Mouse (Mus musculus) forebrain, embryonic 16.5 days (tissue): ENCODE data around the gene Rnf149. TPM values are rescaled to one million over a fixed set of nuclear protein-coding genes. Genes with fewer than 3 reads are reported as not detected.
A peak's percentile ranks its signal among the peaks of the same experiment; 100 is the strongest.

Experiments
- ATAC-seq: fragments of 200-750 bp; cut with Nextera tagmentation; 2 replicates; pipeline ENCODE4 v1.8.0; 2017; ENCODE audit warnings: mild to moderate bottlenecking, moderate library complexity
- H3K27ac ChIP-seq: fragments of 300-500 bp; sonication (generic); 2 replicates; pipeline ENCODE4 v1.5.1; 2014; ENCODE audit warnings: low read length, control low read depth
- H3K27me3 ChIP-seq: fragments of 300-500 bp; sonication (generic); replicated peaks from 2 replicates; pipeline ENCODE4 v1.6.1; 2014; ENCODE audit warnings: low read length; ENCODE audit not compliant: control insufficient read depth, insufficient read depth
- H3K36me3 ChIP-seq: fragments of 300-500 bp; sonication (generic); 2 replicates; pipeline ENCODE4 v1.6.1; 2014; ENCODE audit not compliant: control insufficient read depth, insufficient read depth
- H3K4me1 ChIP-seq: fragments of 300-500 bp; sonication (generic); replicated peaks from 2 replicates; pipeline ENCODE4 v1.6.1; 2014; ENCODE audit warnings: low read length; ENCODE audit not compliant: control insufficient read depth, insufficient read depth
- H3K4me2 ChIP-seq: fragments of 300-500 bp; sonication (generic); 2 replicates; pipeline ENCODE4 v1.6.1; 2014; ENCODE audit warnings: mild to moderate bottlenecking, low read length, control low read depth
- H3K4me3 ChIP-seq: fragments of 300-500 bp; sonication (generic); replicated peaks from 2 replicates; pipeline ENCODE4 v1.5.1; 2014; ENCODE audit warnings: mild to moderate bottlenecking, low read length, control low read depth
- H3K9ac ChIP-seq: fragments of 300-500 bp; sonication (generic); replicated peaks from 2 replicates; pipeline ENCODE4 v1.6.1; 2014; ENCODE audit warnings: low read depth, low read length, control low read depth
- H3K9me3 ChIP-seq: fragments of 300-500 bp; sonication (generic); 2 replicates; pipeline ENCODE4 v1.6.1; 2016; ENCODE audit warnings: low read length; ENCODE audit not compliant: control insufficient read depth
- WGBS: fragments of 180-500 bp; shearing (Covaris S2); extraction: QIAGEN DNeasy Blood & Tissue Kit; methylation state at CpG from one replicate; pipeline ENCODE4 v1.1.7; 2014; 5-methylcytosine and 5-hydroxymethylcytosine counted together
- polyA plus RNA-seq: library from polyadenylated mRNA; unstranded; fragments of >200 nt; fragmentation: Nextera tagmentation; extraction: Ambion mirVana; gene quantifications from 2 replicates; pipeline ENCODE4 v1.2.1, GENCODE M21; 2015

The Rnf149 gene
- polyA plus RNA-seq, 1 experiment from 2014 or later, result 20.5 TPM

DNA sequence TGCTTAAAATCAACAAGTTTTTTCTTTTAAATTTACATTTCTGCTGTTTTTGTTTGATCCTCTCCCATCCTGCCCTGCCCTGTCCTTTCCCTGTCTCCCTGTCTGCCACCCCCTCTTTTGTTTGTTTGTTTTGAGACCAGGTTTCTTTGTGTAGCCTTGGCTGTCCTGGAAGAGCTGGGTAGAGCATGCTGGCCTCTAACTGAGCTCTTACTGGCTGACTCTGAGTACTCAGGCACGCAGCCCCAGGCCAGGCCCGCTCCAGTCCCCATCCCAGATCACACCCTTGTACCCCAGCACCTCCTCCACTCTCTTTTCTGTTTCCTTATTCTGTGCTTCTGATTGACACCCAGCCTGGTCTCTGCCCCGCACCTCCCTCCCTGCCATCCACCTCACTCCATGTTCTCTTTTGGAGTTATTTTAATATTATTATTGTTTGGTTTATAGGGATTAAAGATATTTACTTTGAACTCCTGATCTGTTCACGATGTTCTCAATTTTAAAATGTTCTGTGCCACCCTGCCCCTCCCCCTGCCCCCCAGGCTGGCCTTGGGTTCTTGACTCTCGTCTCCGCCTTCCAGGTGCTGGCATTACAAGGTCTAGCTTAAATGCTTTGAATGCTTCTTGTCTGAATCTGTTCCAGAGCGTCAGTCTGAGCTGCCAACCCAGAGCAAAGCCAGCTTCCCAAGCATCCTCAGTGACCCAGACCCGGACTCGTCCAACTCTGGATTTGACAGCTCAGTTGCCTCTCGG is 39.4 kb downstream of the Rnf149 start:
- Histone ChIP-seq H3K27ac (no peak overlapping the region), H3K9ac (no peak overlapping the region), H3K36me3 (peaks cover 33% of the 10 kb centered on the region), H3K27me3 (no peaks in the 10 kb centered on the region), H3K4me2 (no peak overlapping the region; the same call in 1 of the 2 replicates), H3K4me1 (peaks cover 22% of the 10 kb centered on the region), H3K4me3 (no peak overlapping the region), H3K9me3 (peaks cover 2% of the 10 kb centered on the region; the same call in 1 of the 2 replicates)
- 88% methylated on average over 10 of the region's 10 CpGs for WGBS
- no peak for ATAC-seq

DNA sequence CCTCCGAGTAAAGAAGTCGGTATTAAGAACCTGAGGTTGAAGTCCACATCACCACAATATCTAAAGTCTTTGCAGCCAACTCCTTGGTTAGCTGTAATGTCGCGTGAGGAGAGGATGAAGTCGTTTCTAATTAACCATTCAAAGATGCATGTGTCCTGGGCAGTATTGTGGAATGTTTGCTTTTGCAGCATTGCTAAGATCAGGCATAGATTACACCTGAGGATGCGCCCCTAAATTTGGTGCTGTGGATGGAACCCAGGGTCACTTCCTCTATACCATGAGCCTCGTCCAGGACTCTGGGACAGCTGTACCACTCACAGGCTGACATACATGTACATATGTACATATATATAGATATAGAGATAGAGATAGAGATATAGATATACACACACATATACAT is 40.5 kb downstream of the Rnf149 start:
- no peaks in the 10 kb centered on the region for H3K27me3 ChIP-seq
- peaks cover 22% of the 10 kb centered on the region for H3K4me1 ChIP-seq
- peaks cover 27% of the 10 kb centered on the region for H3K36me3 ChIP-seq
- ATAC-seq, result no peak
- H3K27ac ChIP-seq, result no peak overlapping the region
- peaks cover 2% of the 10 kb centered on the region; the same call in 1 of the 2 replicates for H3K9me3 ChIP-seq
- 29% methylated on average over 7 of the region's 7 CpGs for WGBS
- H3K4me3 ChIP-seq, result peak overlapping the region; percentile 99
- H3K9ac ChIP-seq, result peak overlapping the region; percentile 98
- H3K4me2 ChIP-seq, result peak overlapping the region; percentile 94

DNA sequence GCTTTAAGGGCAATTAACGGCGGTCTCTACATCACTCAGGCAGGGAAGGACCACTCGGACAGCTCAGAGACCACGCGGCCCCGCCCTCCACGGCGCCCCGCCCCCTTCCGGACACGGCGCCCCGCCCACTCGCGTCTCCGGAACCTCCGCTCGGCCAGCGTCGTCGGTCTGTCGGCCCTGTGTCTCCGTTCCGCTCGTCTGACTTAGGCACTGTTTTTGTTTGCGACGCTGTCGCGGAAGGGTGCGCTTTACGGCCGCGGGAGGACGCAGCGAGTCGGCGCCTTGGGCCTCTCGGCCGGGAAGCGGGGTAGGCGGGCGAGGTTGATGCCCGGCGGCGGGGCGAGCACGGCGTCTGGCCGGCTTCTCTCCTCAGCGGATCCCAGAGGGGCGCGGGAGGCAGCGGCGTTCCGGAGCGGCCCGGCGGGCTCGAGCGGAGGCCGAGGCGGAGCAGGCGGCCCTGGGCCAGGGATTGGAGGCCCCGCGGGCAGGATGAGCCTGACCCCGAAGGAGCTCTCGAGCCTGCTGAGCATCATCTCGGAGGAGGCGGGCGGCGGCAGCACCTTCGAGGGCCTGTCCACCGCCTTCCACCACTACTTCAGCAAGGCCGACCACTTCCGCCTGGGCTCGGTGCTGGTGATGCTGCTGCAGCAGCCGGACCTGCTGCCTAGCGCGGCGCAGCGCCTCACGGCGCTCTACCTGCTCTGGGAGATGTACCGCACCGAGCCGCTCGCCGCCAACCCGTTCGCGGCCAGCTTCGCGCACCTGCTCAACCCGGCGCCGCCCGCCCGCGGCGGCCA is 41.5 kb downstream of the Rnf149 start:
- peak; percentile 92 for ATAC-seq
- H3K4me2 ChIP-seq, result peak overlapping the region; percentile 94
- H3K9me3 ChIP-seq, result peaks cover 2% of the 10 kb centered on the region; the same call in 1 of the 2 replicates
- peaks cover 25% of the 10 kb centered on the region for H3K36me3 ChIP-seq
- peaks cover 22% of the 10 kb centered on the region for H3K4me1 ChIP-seq
- H3K4me3 ChIP-seq, result peak overlapping the region; percentile 99
- H3K9ac ChIP-seq, result peak overlapping the region; percentile 98
- under 1% methylated on average over 94 of the region's 100 CpGs for WGBS
- H3K27ac ChIP-seq, result peak overlapping the region; percentile 89
- no peaks in the 10 kb centered on the region for H3K27me3 ChIP-seq

GRCm38 (mm10) chr1:39534831-39535230 is 42.4 kb downstream of the Rnf149 start, which contains the start of gene Cnot11:
TSS of gene Cnot11 (plus strand) at chr1:39534992.
- 35% methylated on average over 13 of the region's 13 CpGs for WGBS

GRCm38 (mm10) chr1:39533917-39534316 is 43.3 kb downstream of the Rnf149 start:
- ATAC-seq, result no peak
- H3K9ac ChIP-seq, result no peak overlapping the region
- H3K9me3 ChIP-seq, result no peaks in the 10 kb centered on the region
- no peak overlapping the region for H3K4me2 ChIP-seq
- no peaks in the 10 kb centered on the region for H3K27me3 ChIP-seq
- 21% methylated on average over 3 of the region's 3 CpGs for WGBS
- peaks cover 8% of the 10 kb centered on the region for H3K36me3 ChIP-seq
- no peak overlapping the region for H3K4me3 ChIP-seq
- H3K4me1 ChIP-seq, result peaks cover 22% of the 10 kb centered on the region
- H3K27ac ChIP-seq, result no peak overlapping the region

More at GRCm38 (mm10) chr1:39534831-39535230, 42.4 kb downstream of the Rnf149 start, which contains the start of gene Cnot11:
- ATAC-seq, result no peak
- Histone ChIP-seq H3K36me3 (peaks cover 16% of the 10 kb centered on the region), H3K27ac (peak within 1 kb of the TSS; percentile 89), H3K4me3 (peak within 1 kb of the TSS; percentile 99), H3K4me2 (peak within 1 kb of the TSS; percentile 94), H3K27me3 (no peaks in the 10 kb centered on the region), H3K9ac (peak within 1 kb of the TSS; percentile 98), H3K9me3 (no peaks in the 10 kb centered on the region), H3K4me1 (peaks cover 22% of the 10 kb centered on the region)

DNA sequence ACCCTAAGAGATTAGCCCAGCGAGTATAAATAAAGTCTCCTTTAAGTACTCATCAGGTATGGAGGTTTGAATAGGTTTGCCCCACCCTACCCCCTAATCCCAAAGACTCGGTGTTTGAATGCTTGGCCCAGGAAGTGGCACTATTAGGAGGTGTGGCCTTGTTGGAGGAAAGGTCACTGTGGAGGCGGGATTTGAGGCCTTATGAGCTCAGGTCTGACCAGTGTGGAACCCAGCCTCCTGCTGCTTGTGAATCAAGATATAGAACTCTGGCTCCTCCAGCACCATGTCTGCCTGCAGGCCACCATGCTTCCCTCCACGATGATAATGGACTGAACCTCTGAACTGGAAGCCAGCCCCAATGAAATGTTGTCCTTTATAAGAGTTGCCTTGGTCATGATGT is 46.2 kb downstream of the Rnf149 start:
- H3K27ac ChIP-seq, result no peak overlapping the region
- no peaks in the 10 kb centered on the region for H3K27me3 ChIP-seq
- no peaks in the 10 kb centered on the region for H3K9me3 ChIP-seq
- 64% methylated on average over 4 of the region's 4 CpGs for WGBS
- H3K4me3 ChIP-seq, result no peak overlapping the region
- no peak overlapping the region for H3K9ac ChIP-seq
- H3K4me2 ChIP-seq, result no peak overlapping the region
- ATAC-seq, result no peak
- peaks cover 5% of the 10 kb centered on the region for H3K4me1 ChIP-seq
- no peaks in the 10 kb centered on the region for H3K36me3 ChIP-seq

DNA sequence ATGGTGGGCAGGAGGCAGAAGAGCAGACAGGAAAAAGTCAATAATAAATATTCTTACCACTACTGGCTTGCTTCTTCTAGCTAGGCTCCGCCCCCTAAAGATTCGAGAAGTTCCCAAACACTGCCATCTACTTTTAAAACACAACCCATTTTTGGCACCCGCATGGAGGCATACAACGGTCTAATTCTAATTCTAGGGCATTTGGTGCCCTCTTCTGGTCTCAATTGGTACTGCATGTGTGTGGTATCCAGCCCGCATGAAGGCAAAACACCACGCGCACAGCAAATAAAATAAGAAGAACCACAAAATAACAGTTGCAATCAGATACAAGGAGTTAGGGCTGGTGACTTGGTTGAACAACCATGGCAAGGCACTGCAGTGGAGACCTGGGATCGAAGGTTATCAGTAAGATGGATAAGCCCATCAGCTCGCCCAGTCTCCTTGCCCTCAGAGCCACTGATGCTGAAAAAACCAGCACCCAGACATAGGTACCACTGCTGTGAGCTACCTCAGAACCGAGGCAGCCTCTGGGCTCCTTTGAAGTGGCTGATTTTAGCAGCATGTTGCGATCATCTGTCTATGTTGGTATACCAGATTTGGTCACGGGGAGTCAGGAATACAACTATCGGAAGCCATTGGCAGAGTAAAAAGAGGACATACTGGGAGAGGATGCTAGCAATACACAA is 46.8 kb downstream of the Rnf149 start:
- Histone ChIP-seq H3K4me3 (no peak overlapping the region), H3K4me2 (no peak overlapping the region), H3K27ac (no peak overlapping the region), H3K4me1 (peaks cover 5% of the 10 kb centered on the region), H3K9me3 (no peaks in the 10 kb centered on the region), H3K27me3 (no peaks in the 10 kb centered on the region), H3K9ac (no peak overlapping the region), H3K36me3 (no peaks in the 10 kb centered on the region)
- peak; percentile 46 for ATAC-seq
- WGBS, result 34% methylated on average over 13 of the region's 13 CpGs

- H3K27me3 ChIP-seq, result no peaks in the 10 kb centered on the region
- H3K9ac ChIP-seq, result no peak overlapping the region
- no peak overlapping the region for H3K4me2 ChIP-seq
- H3K4me3 ChIP-seq, result no peak overlapping the region
- no peaks in the 10 kb centered on the region for H3K9me3 ChIP-seq
- no peak for ATAC-seq
- H3K36me3 ChIP-seq, result no peaks in the 10 kb centered on the region
- no peak overlapping the region for H3K27ac ChIP-seq
- H3K4me1 ChIP-seq, result no peaks in the 10 kb centered on the region
- WGBS, result 20% methylated on average over 6 of the region's 6 CpGs
Measured at GRCm38 (mm10) chr1:39528319-39528718, 48.9 kb downstream of the Rnf149 start.

DNA sequence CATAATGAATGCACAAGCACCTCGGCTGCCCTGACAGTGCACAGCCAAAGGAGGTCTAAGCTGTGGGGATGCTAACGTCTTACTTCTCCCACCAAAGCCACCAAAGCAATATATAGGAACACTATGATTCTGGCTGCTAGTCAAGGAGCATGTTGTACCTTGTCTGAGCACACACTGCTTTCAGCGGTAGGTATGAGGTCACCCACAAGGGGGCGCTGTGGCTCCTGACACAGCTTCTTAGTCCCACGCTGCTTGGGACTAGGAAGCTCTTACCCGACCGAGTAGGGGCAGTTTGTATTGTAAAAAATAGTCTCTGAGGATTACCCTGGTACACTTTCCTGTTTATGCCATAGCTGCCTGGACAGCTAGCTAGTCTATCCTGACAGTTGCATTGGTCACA is 49.8 kb downstream of the Rnf149 start:
- WGBS, result 11% methylated on average over 7 of the region's 7 CpGs
- no peak overlapping the region for H3K27ac ChIP-seq
- no peak for ATAC-seq
- H3K27me3 ChIP-seq, result no peaks in the 10 kb centered on the region
- no peak overlapping the region for H3K9ac ChIP-seq
- H3K36me3 ChIP-seq, result no peaks in the 10 kb centered on the region
- no peak overlapping the region for H3K4me2 ChIP-seq
- no peak overlapping the region for H3K4me3 ChIP-seq
- H3K9me3 ChIP-seq, result no peaks in the 10 kb centered on the region
- no peaks in the 10 kb centered on the region for H3K4me1 ChIP-seq
